Mouse (Mus musculus): Measurements from ENCODE around the gene Mrpl16.
A peak's percentile ranks its signal among the peaks of the same experiment; 100 is the strongest.

The Mrpl16 gene

DNA sequence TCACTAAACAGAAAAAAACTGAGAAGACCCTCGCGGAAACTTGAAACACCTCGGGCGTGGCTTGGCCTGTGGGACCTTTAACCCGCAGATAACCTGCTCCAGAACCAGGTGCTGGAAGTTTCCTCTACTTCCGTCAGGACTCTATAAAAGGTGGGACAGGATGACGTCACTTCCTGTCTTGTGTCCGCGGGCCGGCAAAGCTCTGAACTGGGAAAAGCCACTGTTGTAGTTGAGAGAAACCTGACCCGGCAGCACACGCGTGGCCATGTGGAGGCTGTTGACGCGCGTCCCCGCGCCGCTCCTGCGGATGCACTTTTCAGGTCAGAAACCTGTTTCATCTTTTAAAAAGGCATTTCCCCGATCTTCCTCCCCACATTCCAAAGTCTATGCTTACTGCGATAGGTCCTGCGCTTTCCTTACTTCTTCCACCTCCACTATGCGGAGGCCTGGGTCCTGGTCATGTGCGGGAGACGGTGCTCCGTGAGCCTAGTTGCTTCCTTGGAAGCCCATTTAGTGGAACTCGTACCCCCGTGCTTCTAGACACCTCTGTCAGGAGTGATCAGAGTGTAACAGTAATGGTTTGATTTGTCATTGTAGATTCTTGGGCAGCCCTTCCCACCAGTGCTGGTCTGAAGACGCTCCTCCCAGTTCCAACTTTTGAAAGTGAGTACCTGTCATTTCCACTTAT lies at the start of gene Mrpl16:
Gene Mrpl16 (plus strand): TSS at position 187 of the 688 bp plus-strand sequence.
- peak; percentile 87 to 90 for DNase-seq

DNA sequence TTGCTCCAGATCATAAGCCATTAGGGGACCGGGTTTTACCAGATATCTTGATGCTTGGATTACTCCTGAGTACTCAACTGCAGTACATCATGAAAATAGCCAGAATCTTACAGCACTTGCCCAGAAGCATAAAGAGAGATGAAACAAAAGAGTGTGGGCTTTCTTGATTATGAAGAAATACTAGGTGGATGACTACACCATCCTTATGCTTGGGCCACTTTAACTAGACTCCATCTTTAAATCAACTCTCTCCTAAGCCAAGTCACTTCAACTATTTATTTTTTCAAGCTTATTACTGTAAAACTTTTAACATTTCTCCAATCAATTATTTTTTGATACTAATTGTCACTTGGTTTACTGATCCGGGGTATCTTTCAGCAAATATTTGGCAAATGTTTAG lies 46.3 kb upstream of the Mrpl16 start:
- DNase-seq: no peak

DNA sequence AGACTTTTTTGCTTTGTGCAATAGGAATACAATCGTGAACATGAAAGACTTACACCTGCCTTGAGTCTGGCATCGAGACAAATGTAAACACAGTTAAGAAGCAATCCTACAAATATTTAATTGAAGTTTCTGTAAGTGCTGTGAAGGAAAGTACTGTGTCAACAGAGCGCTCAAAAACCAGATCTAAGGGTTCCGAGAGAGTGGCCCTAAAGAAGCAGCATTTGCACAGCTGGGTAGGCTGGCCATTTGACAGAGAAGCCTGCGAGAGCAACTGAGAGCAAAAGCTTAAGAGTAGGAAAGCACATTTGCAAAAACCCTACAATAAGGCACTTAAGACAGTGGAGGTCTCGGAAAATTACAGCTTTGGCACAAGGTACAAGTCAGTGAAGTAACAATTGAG lies 45.9 kb upstream of the Mrpl16 start:
- peak; percentile 47 to 64 for DNase-seq

GRCm38 (mm10) chr19:11725915-11726314 lies 44.3 kb upstream of the Mrpl16 start:
- no peak for DNase-seq

GRCm38 (mm10) chr19:11727304-11727703 lies 42.9 kb upstream of the Mrpl16 start:
- no peak for DNase-seq

GRCm38 (mm10) chr19:11730278-11730677 lies 39.9 kb upstream of the Mrpl16 start:
- DNase-seq: no peak

DNA sequence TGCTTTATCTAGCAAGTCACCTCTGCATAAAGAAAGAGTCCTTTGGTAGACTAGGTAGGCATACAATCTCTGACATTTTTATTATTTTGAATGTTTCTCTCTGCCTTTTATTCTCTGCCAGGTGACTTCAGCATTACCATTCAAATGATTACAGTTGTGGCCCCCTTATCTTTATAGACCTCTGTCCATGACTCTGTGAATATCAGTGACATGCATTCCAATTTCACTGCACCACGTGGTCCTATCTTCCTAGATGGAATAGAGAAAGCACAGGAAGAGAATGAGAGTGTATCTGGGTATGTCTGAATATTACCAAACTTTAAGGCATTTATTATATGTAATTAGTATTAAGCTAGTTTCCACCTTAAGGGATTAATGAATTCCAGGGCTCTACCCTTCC lies 33.7 kb upstream of the Mrpl16 start:
- DNase-seq: no peak

DNA sequence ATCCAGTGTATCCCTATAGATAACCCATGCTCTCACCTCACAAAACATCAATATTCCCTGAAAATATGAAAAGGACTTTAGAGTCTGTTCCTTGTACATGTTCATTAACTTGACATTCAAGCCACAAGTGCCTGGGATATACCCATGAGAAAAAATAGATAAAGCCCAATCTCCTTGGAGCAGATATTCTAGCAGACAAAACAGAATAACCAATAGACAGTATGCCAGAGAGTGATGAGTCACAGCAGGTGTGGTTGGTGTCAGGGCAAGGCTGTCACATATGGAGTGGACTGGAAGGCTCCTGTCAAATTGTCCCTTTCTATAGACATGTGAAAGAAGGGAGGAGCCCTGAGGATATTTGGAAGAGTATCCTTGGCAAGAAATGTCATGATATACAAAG lies 24.5 kb upstream of the Mrpl16 start:
- DNase-seq: no peak

- no peak for DNase-seq
Measured at GRCm38 (mm10) chr19:11747298-11747697, 22.9 kb upstream of the Mrpl16 start, which contains the start of gene Gif. Gene Gif, plus strand, starts transcription at chr19:11747554.

GRCm38 (mm10) chr19:11765059-11765458 lies 5.1 kb upstream of the Mrpl16 start:
- no peak for DNase-seq

DNA sequence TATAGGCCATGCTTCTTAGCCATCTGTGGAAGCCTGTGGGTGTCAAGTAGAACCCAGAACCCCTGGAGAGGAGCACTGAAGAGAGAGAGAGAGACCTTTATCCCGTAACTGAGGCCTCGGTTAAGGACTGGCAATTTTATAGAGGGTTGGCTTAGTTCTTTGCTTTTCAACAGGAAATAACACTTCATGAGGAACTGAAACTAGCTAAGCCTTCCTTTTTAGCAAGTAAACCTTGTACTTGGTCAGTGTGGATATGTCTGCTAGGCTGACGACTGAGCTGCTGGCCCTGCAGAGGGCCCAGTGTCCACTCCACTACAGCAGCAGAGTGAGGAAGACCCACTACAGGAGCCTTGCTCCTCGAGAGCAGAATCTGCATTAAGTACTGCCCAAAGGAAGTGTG lies 3.8 kb upstream of the Mrpl16 start:
- no peak for DNase-seq

- DNase-seq: peak; percentile 20 to 29
Measured at GRCm38 (mm10) chr19:11768163-11768562, 2.0 kb upstream of the Mrpl16 start.

DNA sequence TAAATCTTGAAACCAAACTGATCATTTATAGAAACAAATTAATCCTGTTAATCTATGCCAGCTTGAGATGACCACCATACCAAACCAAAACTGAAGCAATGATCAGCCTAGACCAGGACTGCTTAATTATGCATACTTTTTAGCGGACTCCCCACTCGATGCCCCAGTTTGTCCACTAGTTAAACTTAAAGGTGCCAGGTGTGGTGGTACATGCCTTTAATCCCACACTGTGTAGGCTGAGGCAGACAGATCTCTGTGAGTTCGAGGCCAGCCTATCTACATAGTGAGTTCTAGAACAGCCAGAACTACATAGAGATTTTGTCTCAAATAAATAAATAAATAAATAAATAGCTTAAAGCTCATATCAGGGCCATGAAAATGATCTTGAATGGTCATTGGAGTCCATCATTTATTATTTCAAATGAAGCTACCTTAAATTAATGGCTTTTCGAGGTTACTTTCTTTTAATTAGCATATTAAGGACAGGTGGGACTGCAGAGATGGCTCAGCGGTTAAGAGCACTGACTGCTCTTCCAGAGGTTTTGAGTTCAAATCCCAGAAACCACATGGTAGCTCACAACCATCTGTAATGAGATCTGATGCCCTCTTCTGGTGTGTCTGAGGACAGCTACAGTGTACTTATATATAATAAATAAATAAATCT lies 802 bp upstream of the Mrpl16 start:
- DNase-seq: no peak

GRCm38 (mm10) chr19:11777191-11777865 lies 7.1 kb downstream of the Mrpl16 start:
- DNase-seq: peak; percentile 42 to 47

DNA sequence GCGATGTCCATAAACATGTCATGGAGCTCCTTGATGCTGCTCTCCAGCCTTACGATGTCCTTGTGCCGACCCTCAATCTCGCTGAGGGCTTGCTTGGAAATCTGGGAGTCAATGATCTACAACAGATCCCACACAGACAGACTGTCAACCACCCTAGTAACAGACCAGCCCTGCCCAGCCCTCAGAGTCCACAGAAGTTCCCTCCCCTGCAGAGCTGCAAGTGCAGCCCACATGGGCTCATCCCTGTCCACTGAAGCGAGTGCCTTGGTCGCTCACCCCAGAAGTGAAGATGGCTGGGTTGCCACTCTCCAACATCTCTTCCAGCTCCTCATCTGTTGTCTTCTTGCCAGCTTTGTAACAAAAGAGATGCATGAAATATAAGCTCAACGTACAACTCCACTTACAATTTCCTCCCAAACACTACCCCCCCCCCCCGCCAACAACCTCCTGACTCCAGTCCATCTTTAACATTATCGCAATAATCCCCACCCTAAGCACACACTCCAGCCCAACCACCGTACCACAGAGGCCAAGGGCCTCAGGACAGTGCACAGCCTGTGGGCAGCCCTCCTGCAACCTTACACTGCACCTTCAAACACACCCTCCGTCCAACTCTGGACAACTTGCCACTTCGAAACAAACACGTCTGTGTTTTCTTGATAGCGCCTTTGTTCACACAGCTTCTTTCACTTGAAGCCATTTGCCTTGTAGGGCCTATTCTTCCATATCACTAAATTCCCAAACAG lies 15.4 kb downstream of the Mrpl16 start:
- no peak for DNase-seq

GRCm38 (mm10) chr19:11787826-11788225 lies 17.6 kb downstream of the Mrpl16 start:
- DNase-seq: no peak

DNA sequence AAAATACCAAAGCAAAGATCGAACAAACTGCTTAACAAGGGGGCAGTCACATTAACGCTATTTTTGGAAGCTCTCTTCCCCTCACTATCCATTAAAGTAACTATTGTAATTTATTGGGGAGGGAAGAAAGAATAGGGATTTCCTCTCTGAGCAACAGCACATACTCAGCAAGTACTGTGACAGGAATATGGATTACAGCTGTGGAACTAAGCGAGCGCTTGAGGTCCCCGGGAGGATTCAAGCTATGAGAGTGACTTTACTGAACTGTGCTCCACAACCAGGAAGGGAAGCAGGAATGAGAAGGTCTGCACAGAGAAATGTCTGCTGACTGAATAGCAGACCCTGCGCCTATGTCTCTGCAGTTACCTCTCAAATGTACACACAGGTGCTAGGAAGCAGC lies 18.7 kb downstream of the Mrpl16 start:
- DNase-seq: no peak

DNA sequence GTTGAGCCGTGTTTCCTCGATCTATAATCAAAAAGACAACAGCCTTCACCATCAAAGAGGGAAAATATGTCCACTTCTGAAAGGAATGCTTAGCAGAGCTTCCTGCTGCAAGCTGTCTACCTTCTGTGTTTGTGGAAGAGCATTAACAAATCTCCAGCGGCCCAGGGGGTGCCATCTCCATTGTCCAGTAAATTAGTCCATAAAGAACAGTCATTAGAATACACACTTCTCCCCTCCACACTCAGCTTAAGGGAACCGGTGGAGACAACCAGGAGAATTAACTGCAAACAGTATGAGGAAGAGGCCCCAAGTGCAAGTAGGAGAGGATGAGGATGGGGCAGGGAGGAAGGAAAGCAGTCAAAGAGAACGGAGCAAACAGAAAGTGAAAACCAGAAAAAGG lies 21.6 kb downstream of the Mrpl16 start:
- DNase-seq: no peak

DNA sequence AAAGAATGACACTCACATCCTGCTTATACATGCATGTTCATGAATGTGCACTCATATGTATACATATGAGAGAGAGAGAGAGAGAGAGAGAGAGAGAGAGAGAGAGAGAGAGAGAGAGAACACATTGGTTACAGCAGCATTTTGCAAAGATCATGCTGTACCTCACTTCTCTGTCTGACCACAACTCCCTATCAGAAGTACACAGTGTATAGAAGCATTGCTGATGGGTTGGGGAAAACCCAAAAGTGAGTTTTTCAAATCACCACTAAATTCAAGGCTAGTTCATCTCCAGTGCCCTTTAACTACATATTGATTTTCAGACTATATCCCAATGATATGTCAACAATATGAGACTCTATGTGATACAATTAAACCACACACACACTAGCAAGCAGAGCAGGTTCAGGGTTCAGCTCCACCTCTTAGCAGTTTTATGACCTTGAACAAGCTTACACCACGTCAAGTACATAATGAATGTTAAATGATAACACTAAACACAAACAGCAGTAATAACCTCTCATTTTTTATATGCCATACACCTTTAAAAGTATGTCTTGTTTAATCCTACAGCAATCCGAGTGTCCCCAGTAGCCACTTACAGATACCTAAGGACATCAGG lies 23.7 kb downstream of the Mrpl16 start:
- no peak for DNase-seq

GRCm38 (mm10) chr19:11794447-11794846 lies 24.3 kb downstream of the Mrpl16 start:
- DNase-seq: no peak

- DNase-seq: no peak
Measured at GRCm38 (mm10) chr19:11800531-11801315, 30.5 kb downstream of the Mrpl16 start.

- peak; percentile 67 to 73 for DNase-seq
Measured at GRCm38 (mm10) chr19:11804423-11804822, 34.2 kb downstream of the Mrpl16 start.
